Mouse (Mus musculus) ES-E14 (cell line): ENCODE data around the gene Pla2g2d. TPM values are rescaled to one million over a fixed set of nuclear protein-coding genes. Genes with fewer than 3 reads are reported as not detected.

Source experiments
- DNase-seq: peaks from one replicate; pipeline ENCODE4 v3.0.0-alpha.2; 2013; ENCODE audit warnings: low read depth, low spot score
- H3K27ac ChIP-seq: 2 replicates; pipeline ENCODE4 v1.5.1; 2012; ENCODE audit warnings: low read depth, mild to moderate bottlenecking, low read length, moderate library complexity, mixed read lengths; ENCODE audit not compliant: poor library complexity, insufficient read depth, severe bottlenecking
- H3K36me3 ChIP-seq: 2 replicates; pipeline ENCODE4 v1.6.1; 2012; ENCODE audit warnings: mild to moderate bottlenecking, low read length, moderate library complexity, mixed read lengths; ENCODE audit not compliant: control insufficient read depth, poor library complexity, insufficient read depth, severe bottlenecking
- H3K4me1 ChIP-seq, 2 experiments: fragments of 150-350 bp in 1 of 2; sonication (generic) in 1 of 2; 2 replicates each; pipeline ENCODE4 v1.6.1; 2012; ENCODE audit warnings: low read length in 2 of 2, mild to moderate bottlenecking in 1 of 2, mixed read lengths in 1 of 2; ENCODE audit not compliant: control insufficient read depth in 2 of 2, insufficient read depth in 2 of 2, poor library complexity in 1 of 2
- H3K4me3 ChIP-seq, 2 experiments: fragments of 150-350 bp in 1 of 2; sonication (generic) in 1 of 2; 2 replicates each; pipeline ENCODE4 v1.5.1; 2012; ENCODE audit warnings: low read length in 2 of 2, low read depth in 1 of 2, mild to moderate bottlenecking in 1 of 2, mixed read lengths in 1 of 2; ENCODE audit not compliant: insufficient read depth in 1 of 2, poor library complexity in 1 of 2, severe bottlenecking in 1 of 2
- H3K9ac ChIP-seq: 2 replicates; pipeline ENCODE4 v1.6.1; 2012; ENCODE audit warnings: low read depth, mild to moderate bottlenecking, low read length, mixed read lengths; ENCODE audit not compliant: poor library complexity, insufficient read depth, severe bottlenecking
- H3K9me3 ChIP-seq: fragments of 150-350 bp; sonication (generic); 2 replicates; pipeline ENCODE4 v1.6.1; 2012; ENCODE audit warnings: low read depth, mild to moderate bottlenecking, low read length; ENCODE audit not compliant: control insufficient read depth, insufficient read depth
- CHD2 ChIP-seq: IDR thresholded peaks from 2 replicates; pipeline ENCODE4 v1.6.1; 2014; ENCODE audit warnings: mild to moderate bottlenecking, low read depth, low read length, inconsistent platforms
- HCFC1 ChIP-seq: IDR thresholded peaks from 2 replicates; pipeline ENCODE4 v1.6.1; 2012; ENCODE audit warnings: low read length, inconsistent platforms, borderline replicate concordance; ENCODE audit not compliant: insufficient read depth
- MAFK ChIP-seq: IDR thresholded peaks from 2 replicates; pipeline ENCODE4 v1.6.1; 2014; ENCODE audit warnings: mild to moderate bottlenecking, low read depth, low read length, inconsistent platforms; ENCODE audit not compliant: insufficient read depth
- ZC3H11A ChIP-seq: IDR thresholded peaks from 2 replicates; pipeline ENCODE4 v1.6.1; 2012; ENCODE audit warnings: low read depth, mild to moderate bottlenecking, inconsistent platforms, low read length, borderline replicate concordance
- ZNF384 ChIP-seq: IDR thresholded peaks from 2 replicates; pipeline ENCODE4 v1.6.1; 2012; ENCODE audit warnings: low read depth, low read length, inconsistent platforms
- in situ Hi-C, 2 experiments: fragments of 600-800 bp; cut with MboI; formaldehyde crosslinking; loops; one replicate each; pipeline ENCODE4 v1.15.1; 2025; ENCODE audit warnings: low sequenced_read_pairs in 2 of 2, inconsistent platforms in 1 of 2; ENCODE audit not compliant: unreplicated experiment in 2 of 2
- total RNA-seq: library from RNA; depleted of rRNA; stranded (reverse); fragments of 300-350 nt; gene quantifications from 2 replicates; pipeline ENCODE4 v1.2.3, GENCODE M21; 2012

Pla2g2d gene
- total RNA-seq, 1 experiment: not detected

- no peak overlapping the region for H3K9ac ChIP-seq
- peaks cover 0 to 3% of the 10 kb centered on the region in 2 experiments; a peak in 1 of 4 replicates for H3K4me1 ChIP-seq
- H3K36me3 ChIP-seq: no peaks in the 10 kb centered on the region
- H3K27ac ChIP-seq: no peak overlapping the region
- H3K4me3 ChIP-seq: no peak overlapping the region
- TF ChIP-seq ZNF384 (no peak), CHD2 (no peak), ZC3H11A (no peak), MAFK (no peak), HCFC1 (no peak)
- no peaks in the 10 kb centered on the region for H3K9me3 ChIP-seq
- no peak for DNase-seq
- in situ Hi-C loops: no loop called here
Observed at GRCm38 (mm10) chr4:138785721-138786120, 10.2 kb downstream of the Pla2g2d start.

- Histone ChIP-seq H3K9ac (no peak overlapping the region), H3K36me3 (no peaks in the 10 kb centered on the region), H3K27ac (no peak overlapping the region), H3K9me3 (no peaks in the 10 kb centered on the region), H3K4me3 (no peak overlapping the region), H3K4me1 (peaks cover 0 to 3% of the 10 kb centered on the region in 2 experiments; a peak in 1 of 4 replicates)
- DNase-seq: no peak
- in situ Hi-C loops: no loop called here
- TF ChIP-seq HCFC1: no peak
- TF ChIP-seq ZC3H11A: no peak
- TF ChIP-seq ZNF384: no peak
- no peak for TF ChIP-seq MAFK
- no peak for TF ChIP-seq CHD2
Observed at GRCm38 (mm10) chr4:138786141-138786540, 10.6 kb downstream of the Pla2g2d start.

GRCm38 (mm10) chr4:138788381-138788780, 12.8 kb downstream of the Pla2g2d start:
- in situ Hi-C loops: no loop called here
- no peaks in the 10 kb centered on the region for H3K36me3 ChIP-seq
- TF ChIP-seq ZNF384 (no peak), ZC3H11A (no peak), HCFC1 (no peak), CHD2 (no peak), MAFK (no peak)

DNA sequence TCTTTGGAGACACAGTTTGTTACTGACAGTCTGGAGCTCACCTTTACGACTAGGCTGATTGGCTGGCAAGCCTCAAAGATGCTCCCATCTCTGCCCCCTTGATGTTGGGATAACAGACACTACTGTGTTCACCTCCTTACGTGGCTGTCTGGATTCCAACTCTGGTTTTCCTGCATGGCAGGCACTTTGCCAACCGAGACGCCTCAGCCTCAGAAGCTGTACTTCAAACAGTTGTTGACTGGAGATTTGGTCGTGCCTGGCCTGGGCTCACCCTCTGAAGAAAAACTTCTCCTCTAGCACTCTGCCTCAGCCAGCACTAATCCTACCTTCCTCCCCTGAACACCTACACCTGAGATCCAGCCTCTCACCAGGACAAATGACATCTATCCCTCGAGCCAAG, 15.9 kb downstream of the Pla2g2d start:
- H3K27ac ChIP-seq: no peak overlapping the region
- DNase-seq: no peak
- TF ChIP-seq ZNF384 (no peak), HCFC1 (no peak), CHD2 (no peak), ZC3H11A (no peak), MAFK (no peak)
- no peaks in the 10 kb centered on the region for H3K9me3 ChIP-seq
- no peaks in the 10 kb centered on the region for H3K36me3 ChIP-seq
- peaks cover 3 to 15% of the 10 kb centered on the region in 2 experiments; a peak in 2 of 4 replicates for H3K4me1 ChIP-seq
- H3K9ac ChIP-seq: no peak overlapping the region
- H3K4me3 ChIP-seq: no peak overlapping the region
- in situ Hi-C loops: no loop called here

More at GRCm38 (mm10) chr4:138788381-138788780, 12.8 kb downstream of the Pla2g2d start:
- no peak overlapping the region for H3K9ac ChIP-seq
- H3K4me3 ChIP-seq: no peak overlapping the region
- no peak overlapping the region for H3K27ac ChIP-seq
- no peak for DNase-seq
- no peaks in the 10 kb centered on the region for H3K9me3 ChIP-seq
- peaks cover 3 to 9% of the 10 kb centered on the region in 2 experiments; a peak in 2 of 4 replicates for H3K4me1 ChIP-seq

DNA sequence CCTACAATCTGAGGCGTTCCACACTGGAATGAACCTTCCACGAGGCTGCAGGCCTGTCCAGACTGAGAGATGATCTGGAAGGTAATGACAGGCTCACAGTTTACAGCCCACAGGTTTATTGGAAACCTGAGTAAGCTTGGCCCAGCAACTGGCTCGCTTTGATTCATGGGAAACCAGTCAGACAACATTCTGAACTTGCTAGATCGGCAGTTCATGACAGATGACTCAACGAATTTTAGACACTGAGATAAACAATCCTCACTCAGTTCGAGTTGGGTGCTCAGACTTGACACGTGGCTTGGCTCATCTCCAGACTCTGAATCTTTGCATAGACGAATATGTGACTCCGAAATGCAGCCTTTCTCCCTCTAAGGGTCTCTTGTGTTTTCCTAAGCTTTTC, 17.1 kb downstream of the Pla2g2d start:
- Histone ChIP-seq H3K27ac (no peak overlapping the region), H3K9me3 (no peaks in the 10 kb centered on the region), H3K9ac (no peak overlapping the region), H3K4me3 (no peak overlapping the region), H3K4me1 (peaks cover 3 to 23% of the 10 kb centered on the region in 2 experiments; a peak in 3 of 4 replicates), H3K36me3 (no peaks in the 10 kb centered on the region)
- in situ Hi-C loops: no loop called here
- TF ChIP-seq CHD2: no peak
- peak; percentile 67; the same call in 1 of the 2 replicates for TF ChIP-seq MAFK
- no peak for DNase-seq
